24 mouse cellular contexts compared by ENCODE assay signal in genomic region chr4:141429381-141429780, GRCm38 (mm10). TPM values are rescaled to one million over a fixed set of nuclear protein-coding genes. Genes with fewer than 3 reads are reported as not detected.
"Had no signal": no experiment of that assay in that cellular context is flagged by ENCODE, and none has a peak within 500 bp of the region (broad histone marks: within the 10 kb centered on the region; RNA-seq: fewer than 3 reads in every experiment).

No protein-coding gene starts in this region.

- H3K9me3 ChIP-seq: limb, embryonic 12.5 days; limb, embryonic 15.5 days; midbrain, embryonic 12.5 days; midbrain, embryonic 15.5 days; neural tube, embryonic 12.5 days; neural tube, embryonic 15.5 days had no signal

- H3K36me3 ChIP-seq: limb, embryonic 12.5 days; limb, embryonic 15.5 days; midbrain, embryonic 12.5 days; midbrain, embryonic 15.5 days; neural tube, embryonic 12.5 days; neural tube, embryonic 15.5 days had no signal

- H3K9ac ChIP-seq: limb, embryonic 12.5 days; limb, embryonic 15.5 days; liver, embryonic 14.5 days; liver, postnatal 0 days; lung, embryonic 14.5 days; midbrain, embryonic 12.5 days; midbrain, embryonic 15.5 days; neural tube, embryonic 12.5 days; neural tube, embryonic 15.5 days had no signal

- ATAC-seq: liver, postnatal 0 days; lung, postnatal 0 days; midbrain, embryonic 15.5 days had no signal

- H3K27ac ChIP-seq: limb, embryonic 12.5 days; limb, embryonic 15.5 days; liver, embryonic 14.5 days; macrophage; midbrain, embryonic 12.5 days; midbrain, embryonic 15.5 days; neural tube, embryonic 12.5 days; neural tube, embryonic 15.5 days; stomach, postnatal 0 days had no signal

- H3K4me3 ChIP-seq: limb, embryonic 12.5 days; limb, embryonic 15.5 days; midbrain, embryonic 12.5 days; midbrain, embryonic 15.5 days; neural tube, embryonic 12.5 days; neural tube, embryonic 15.5 days had no signal

- H3K4me2 ChIP-seq: limb, embryonic 12.5 days; limb, embryonic 15.5 days; liver, embryonic 11.5 days; lung, embryonic 14.5 days; midbrain, embryonic 12.5 days; midbrain, embryonic 15.5 days; neural tube, embryonic 12.5 days; neural tube, embryonic 15.5 days had no signal

- H3K27me3 ChIP-seq: limb, embryonic 15.5 days; midbrain, embryonic 15.5 days had no signal

- DNase-seq: liver, postnatal 0 days; right cerebral cortex, adult 18-20 months; right cerebral cortex, postnatal 14 days; thymus, adult 2 months; thymus, postnatal 14 days; thymus, postnatal 4 days had no signal

RNA-seq across cellular contexts. Expression of gene Srarp, which starts 6.5 kb away (rescaled TPM):
- total RNA-seq: megakaryocyte, adult 5-6 weeks had no signal
- polyA plus RNA-seq: limb, embryonic 12.5 days; limb, embryonic 15.5 days; liver, embryonic 11.5 days; liver, embryonic 14.5 days; liver, postnatal 0 days; lung, embryonic 14.5 days; lung, postnatal 0 days; macrophage; neural tube, embryonic 12.5 days; stomach, embryonic 14.5 days; stomach, postnatal 0 days had no signal

RNA-seq across cellular contexts. Expression of gene Hspb7, which starts 8.8 kb away (rescaled TPM):
- total RNA-seq: layer of hippocampus, adult 18-20 months; left cerebral cortex, postnatal 4 days; megakaryocyte, adult 5-6 weeks had no signal
- polyA plus RNA-seq: limb, embryonic 12.5 days; macrophage; midbrain, embryonic 15.5 days; neural tube, embryonic 12.5 days had no signal

RNA-seq across cellular contexts. Expression of gene Clcnkb, which starts 13.6 kb away (rescaled TPM):
- total RNA-seq: layer of hippocampus, adult 18-20 months; layer of hippocampus, postnatal 14 days; left cerebral cortex, postnatal 14 days; left cerebral cortex, postnatal 4 days; megakaryocyte, adult 5-6 weeks had no signal
- polyA plus RNA-seq: limb, embryonic 12.5 days; limb, embryonic 15.5 days; liver, embryonic 11.5 days; liver, embryonic 14.5 days; liver, postnatal 0 days; lung, embryonic 14.5 days; lung, postnatal 0 days; macrophage; midbrain, embryonic 12.5 days; midbrain, embryonic 15.5 days; neural tube, embryonic 12.5 days; stomach, embryonic 14.5 days; stomach, postnatal 0 days had no signal

RNA-seq across cellular contexts. Expression of gene Clcnka, which starts 30.9 kb away (rescaled TPM):
- total RNA-seq: layer of hippocampus, adult 18-20 months; left cerebral cortex, postnatal 14 days; megakaryocyte, adult 5-6 weeks had no signal
- polyA plus RNA-seq: liver, embryonic 14.5 days; liver, postnatal 0 days; macrophage; midbrain, embryonic 12.5 days; midbrain, embryonic 15.5 days; neural tube, embryonic 12.5 days; neural tube, embryonic 15.5 days; stomach, postnatal 0 days had no signal
